Mouse (Mus musculus): Measurements from ENCODE around the gene Sart3.
A peak's percentile ranks its signal among the peaks of the same experiment; 100 is the strongest.

The Sart3 gene

DNA sequence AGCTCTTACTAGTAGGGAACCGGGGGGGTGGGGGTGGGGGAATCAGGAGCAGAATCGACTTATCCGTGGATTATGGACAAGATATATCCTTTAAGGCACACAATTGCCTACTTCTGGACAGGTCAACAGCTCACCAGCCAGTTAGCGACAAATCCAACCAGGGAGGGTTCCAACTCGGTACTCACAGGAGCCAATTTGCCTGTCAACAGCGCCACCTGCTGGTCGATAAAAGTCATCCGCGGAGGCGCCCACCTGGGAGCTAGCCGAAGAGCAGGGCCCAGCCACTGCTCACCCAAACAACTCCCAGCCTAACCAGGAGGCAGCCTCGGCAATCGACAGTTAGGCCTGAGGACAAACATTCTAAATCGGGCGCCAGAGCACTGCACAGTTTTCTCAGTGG lies 47.9 kb downstream of the Sart3 start, which contains the start of gene 1700069L16Rik:
Gene 1700069L16Rik, minus strand, starts transcription at position 327 of the 400 bp plus-strand sequence.
- peak; percentile 70 to 83 for DNase-seq

DNA sequence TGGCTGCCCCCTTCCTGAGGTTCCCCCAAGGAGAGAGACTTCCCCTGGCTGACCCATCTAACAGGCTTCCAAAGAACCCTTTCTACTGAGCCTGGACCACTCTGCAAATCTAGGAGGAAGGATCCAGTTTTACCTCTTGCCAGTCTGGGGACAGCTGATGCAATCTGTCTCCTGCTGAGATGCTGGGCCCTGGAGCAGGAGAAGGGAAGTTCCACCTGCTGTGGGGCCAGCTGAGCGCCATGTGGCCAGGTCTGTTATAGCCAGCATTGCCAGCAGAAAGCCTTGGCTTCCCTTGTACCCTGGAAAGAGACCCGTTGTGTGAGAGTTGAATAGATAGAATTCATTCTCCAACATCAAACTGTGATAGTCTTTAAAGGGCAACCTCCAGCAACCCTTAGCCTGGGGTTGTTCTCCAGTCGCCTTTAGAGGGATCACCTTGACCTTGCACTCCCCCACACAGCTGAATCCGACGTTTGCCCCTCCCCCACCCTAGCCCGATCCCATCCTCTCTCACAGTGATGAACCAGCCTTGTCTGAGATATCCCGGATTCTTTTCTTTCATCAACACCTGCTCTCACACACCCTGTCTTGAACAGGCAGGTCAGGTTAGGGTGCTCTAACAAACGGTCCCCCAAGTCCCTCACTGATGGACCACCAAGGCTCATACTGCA lies 48.6 kb downstream of the Sart3 start:
- no peak for DNase-seq

DNA sequence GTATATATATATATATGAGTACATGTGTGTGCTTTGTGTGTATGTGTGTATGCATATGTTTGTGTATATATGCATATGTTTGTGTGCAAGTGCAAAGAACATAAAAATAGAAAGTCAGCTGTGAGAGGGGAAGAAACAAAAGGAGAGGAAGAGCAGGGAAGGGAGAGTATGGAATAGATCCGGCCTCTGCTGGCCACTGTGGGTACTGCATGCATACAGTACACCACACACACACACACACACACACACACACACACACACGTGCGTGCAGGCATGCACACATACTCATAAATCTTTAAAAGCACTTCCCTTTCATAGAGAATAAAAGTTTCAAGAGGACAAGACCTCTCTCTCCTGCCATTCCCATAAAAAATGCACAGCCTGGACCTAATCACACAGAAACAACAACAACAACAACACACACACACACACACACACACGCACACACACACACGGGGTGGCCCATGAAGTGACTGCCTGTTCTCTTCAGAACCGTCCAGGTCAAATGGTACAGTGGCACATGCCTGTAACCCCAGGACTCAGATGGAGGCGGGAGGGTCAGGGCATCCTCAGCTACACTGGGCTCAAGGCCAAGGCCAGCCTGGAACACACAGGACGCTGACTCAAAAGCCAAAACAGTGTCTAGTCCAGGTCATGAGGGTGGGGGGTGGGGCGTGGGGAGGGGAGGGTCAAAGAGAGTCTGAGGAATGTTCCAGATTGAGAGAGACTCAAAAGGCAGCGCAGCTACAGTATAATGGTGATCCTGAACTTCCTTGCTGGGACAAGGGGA lies 49.9 kb downstream of the Sart3 start:
- DNase-seq, result no peak

DNA sequence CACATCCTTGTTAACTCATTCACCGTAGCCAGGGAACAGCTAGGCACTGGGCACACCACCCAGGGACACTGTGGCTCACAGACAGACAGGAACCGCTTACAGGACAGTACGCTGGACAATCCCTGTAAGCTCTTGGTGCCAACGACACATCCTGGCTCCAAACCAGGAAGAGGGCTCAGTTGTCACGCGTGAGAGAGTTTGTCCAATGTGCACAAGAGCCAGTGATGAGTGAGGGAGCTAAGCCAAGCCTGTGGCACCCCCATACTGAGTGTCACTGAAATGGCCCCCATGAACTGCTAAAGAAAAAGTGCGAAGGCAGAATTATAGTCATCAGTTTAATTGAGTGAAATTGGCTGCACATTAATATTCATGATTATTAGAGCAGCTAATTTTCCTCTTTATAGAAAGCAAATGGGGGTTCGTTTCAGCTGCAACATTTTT lies 53.1 kb downstream of the Sart3 start:
- no peak for DNase-seq

DNA sequence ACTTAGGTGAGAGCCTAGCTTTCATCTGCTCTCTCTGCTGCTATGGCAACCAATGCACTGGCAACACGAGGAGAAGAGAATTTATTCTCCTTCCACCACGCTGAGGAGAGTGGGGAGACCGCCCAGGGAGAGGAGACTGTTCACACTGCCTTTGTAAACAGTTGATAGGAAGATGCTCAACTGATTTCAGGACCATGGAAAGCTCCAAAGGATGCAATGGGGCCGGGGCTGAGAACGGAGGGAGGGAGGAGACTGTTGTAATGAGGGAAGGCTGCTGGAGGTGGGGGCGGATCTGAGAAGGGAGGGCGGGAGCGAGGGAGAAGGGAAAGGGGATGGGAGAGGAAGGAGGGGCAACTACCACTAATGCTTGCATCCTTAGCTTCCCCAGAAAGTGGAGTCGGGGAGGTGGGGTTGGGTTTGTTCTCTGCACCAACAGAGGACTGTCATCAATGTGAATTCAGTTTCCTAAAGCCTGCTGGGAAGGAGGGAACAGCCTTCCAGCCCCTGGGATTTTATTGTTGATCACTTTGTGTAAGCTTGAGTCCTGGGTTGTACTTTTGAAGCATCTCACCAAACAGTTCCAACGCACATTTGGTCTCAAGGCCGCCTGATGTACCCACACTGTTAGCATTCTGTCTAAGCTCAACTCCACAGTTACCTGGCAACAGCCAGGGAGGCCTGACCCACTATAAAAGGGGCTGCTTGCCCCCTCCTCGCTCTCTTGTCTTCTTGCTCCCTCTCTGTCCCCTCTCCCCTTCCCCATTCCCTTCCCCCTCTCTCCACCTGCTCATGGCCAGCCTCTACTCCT lies 55.5 kb downstream of the Sart3 start:
- DNase-seq, result peak in 1 of 2 experiments; percentile 47

DNA sequence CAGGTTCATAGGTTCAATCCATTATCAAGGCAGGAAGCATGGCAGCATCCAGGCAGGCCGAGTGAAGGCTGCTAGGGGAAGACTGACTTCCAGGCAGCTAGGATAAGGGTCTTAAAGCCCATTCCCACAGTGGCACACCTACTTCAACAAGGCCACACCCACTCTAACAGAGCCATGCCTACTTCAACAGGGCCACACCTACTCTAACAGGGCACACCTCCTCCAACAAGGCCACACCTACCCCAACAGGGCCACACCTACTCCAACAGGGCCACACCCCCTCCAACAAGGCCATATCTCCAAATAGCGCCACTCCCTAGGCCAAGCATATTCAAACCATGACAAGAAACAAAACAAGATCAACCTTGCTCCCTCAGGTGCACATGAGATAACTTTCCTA lies 59.4 kb downstream of the Sart3 start:
- DNase-seq, result no peak

DNA sequence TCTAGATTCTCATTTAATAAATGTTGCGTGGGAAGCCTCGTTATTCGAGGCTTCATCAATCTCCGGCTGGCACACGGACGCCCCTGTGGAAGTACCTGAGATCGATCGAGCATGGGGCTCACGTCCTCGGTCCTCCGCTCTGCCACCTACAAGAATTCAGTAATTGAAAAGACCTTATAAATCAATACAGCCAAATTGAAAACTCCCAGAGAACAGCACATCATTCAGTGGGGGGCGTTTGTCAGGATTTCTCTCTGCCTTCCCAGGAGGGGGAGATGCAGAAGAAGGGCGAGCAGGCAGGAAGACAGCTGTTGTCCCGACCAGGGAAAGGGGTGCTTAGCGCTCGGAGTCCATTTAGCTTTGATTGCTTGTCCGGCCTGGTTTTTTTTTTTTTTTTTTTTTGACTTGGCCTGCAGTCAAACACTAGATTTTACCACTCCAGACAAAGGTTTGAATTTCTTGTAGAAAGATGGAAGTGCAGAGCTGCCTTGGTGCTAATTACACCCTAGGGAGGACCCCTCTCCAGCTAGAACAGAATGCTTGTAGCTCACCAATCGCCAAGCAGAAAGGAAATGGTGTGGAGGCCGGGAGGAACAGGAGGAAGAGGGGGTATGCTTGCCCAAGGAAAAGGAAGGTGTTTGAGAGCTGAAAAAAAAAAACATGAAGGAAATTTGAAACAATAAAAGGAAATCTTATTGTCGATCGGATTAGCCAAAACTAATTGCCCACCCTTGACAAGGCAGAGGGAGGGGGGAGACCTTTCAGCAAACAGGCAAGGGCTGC lies 68.3 kb downstream of the Sart3 start:
- DNase-seq, result no peak

DNA sequence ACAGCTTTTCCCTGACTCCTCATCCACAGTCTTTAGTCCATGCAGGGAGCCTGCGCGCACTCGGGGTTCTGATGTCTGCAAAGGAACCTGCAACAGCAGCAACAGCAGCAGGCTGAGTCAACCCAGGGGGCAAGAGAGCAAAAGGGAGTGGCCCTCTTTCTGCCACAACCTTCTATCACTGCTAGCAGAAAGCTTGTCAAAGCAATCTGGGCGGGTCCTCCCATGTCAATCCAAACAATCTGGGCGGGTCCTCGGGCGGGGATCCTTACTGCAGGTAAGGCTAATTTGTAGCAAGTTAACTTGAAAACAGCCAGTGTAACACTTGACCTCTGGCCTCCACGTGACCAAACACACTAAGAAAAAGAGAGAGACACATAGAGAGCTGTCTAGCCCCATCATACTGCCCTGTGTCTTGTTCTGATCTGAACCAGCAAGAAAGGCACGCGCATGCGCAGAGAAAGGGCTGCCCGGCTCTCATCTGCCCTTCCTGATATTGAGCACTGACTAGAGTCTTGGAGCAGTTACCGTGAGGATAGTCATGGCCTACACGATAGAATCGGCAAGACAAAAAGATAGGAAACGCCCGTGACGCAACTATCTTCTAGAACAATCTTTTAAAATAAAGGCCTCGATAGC lies 71.8 kb downstream of the Sart3 start:
- DNase-seq, result no peak

DNA sequence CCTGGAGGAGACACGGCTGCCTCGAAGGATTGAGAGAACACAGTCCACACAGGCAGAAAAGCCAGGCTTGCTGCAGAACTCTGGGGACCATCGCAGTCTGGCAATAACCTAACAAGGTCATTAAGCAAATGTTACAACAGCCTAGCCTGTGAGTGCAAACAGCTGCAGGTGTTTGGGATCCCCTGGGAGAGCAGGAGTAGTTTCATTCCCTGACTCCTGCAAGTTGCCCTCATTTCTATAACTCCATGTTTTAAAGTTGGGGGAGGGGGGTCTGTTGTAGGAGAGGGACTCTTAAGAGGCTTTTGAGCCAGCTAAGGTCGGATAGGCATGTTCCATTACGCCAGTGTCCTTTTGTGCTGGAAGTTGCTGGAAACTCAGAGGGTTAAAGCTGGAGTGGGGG lies 77.9 kb downstream of the Sart3 start:
- DNase-seq, result no peak

DNA sequence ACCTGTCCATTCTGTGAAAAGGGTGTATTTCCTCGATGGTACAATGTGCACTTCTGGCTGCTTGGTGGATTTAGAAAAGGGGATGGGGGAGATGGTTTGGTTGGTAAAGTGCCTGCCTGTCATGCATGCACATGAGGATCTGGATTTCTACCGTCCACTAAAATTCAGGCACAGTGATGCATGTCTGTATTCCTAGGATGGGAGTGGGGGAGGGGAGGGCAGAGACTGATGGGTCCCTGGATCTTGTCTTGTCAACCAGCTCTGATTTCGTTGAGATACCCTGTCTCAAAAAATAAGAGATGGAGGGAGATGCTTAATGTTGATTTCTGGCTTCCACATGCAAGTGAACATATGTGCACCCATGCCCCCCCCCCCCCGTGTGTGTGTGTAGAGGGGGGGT lies 78.3 kb downstream of the Sart3 start:
- no peak for DNase-seq

DNA sequence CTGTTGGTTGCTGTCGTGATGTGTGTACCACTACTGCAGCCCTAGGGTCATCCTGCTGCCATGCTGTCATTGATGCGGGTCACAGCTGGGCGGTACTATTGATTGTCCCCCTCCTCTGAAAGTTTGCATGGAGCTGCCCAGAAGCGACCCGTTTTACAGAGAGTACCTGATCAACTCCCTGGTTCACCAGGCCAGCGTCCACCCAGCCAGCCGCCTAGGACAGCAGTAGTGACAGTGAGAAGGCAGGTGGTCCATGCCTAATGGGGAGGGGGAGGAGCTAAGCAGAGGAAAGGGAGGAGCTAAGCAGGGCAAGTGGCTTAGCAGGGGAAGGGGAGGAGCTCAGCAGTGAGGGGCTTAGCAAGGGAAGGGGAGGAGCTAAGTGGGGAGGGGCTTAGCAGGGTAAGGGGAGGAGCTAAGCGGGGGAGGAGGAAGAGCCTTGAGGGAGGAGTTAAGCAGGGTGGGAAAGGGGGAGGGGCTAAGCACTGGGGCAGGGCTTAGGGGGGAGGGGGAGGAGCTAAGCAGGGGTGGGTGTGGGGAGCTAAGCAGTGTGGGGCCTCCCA lies 79.0 kb downstream of the Sart3 start:
- DNase-seq, result no peak

Measured in lung, postnatal 4 days (tissue).